10 mouse cellular contexts compared by ENCODE assay signal in the genomic region with DNA sequence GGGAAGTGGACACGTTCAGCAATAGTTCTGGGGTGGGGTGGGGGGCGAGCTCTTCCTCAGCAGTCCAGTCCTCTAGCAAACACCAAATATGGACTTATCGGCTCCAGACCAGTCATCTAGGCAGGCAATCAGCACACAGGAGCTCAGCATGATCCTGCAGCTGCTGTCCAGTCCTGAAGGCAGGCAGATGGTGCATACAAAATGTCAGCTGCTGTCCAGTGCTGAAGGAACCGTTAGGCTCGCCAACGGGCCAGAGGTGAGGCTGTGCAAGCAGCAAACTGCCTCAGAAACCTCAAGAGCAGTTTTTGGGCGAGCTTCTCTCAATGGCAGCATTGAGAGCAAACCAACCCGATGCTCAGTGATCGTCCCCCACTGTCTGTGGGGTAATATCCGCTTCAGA.
DNase-seq lines count a peak whose midpoint lies in the region; ATAC-seq lines count a peak whose summit lies in the region.
"Had no signal": no experiment of that assay in that cellular context is flagged by ENCODE, and none has a peak within 500 bp of the region (broad histone marks: within the 10 kb centered on the region; RNA-seq: fewer than 3 reads in every experiment).

No protein-coding gene starts in this region.

- no peaks in the 10 kb centered on the region for H3K36me3 ChIP-seq in midbrain, embryonic 14.5 days (ENCODE audit: control insufficient read depth, insufficient read depth, low read length)
- H3K36me3 ChIP-seq in midbrain, embryonic 15.5 days (replicated peaks): no peaks in the 10 kb centered on the region
- no peaks in the 10 kb centered on the region for H3K36me3 ChIP-seq in heart, embryonic 10.5 days
- H3K36me3 ChIP-seq in limb, embryonic 13.5 days: no peaks in the 10 kb centered on the region
- H3K36me3 ChIP-seq in forebrain, embryonic 15.5 days: no peaks in the 10 kb centered on the region
- H3K36me3 ChIP-seq: embryonic facial prominence, embryonic 15.5 days; neural tube, embryonic 12.5 days had no signal

- no peak overlapping the region for H3K4me3 ChIP-seq in midbrain, embryonic 14.5 days (replicated peaks; ENCODE audit: low read depth, low read length)
- no peak overlapping the region for H3K4me3 ChIP-seq in midbrain, embryonic 15.5 days
- H3K4me3 ChIP-seq in heart, embryonic 10.5 days: no peak overlapping the region
- no peak overlapping the region for H3K4me3 ChIP-seq in limb, embryonic 13.5 days
- no peak overlapping the region for H3K4me3 ChIP-seq in forebrain, embryonic 15.5 days
- H3K4me3 ChIP-seq: embryonic facial prominence, embryonic 15.5 days; neural tube, embryonic 12.5 days had no signal

- H3K27me3 ChIP-seq in midbrain, embryonic 14.5 days (ENCODE audit: control insufficient read depth, insufficient read depth, low read length): no peaks in the 10 kb centered on the region
- H3K27me3 ChIP-seq in midbrain, embryonic 15.5 days (replicated peaks): no peaks in the 10 kb centered on the region
- no peaks in the 10 kb centered on the region for H3K27me3 ChIP-seq in heart, embryonic 10.5 days (ENCODE audit: insufficient read depth, poor library complexity, severe bottlenecking)
- H3K27me3 ChIP-seq in limb, embryonic 13.5 days: no peaks in the 10 kb centered on the region
- H3K27me3 ChIP-seq in forebrain, embryonic 15.5 days: no peaks in the 10 kb centered on the region
- H3K27me3 ChIP-seq: embryonic facial prominence, embryonic 15.5 days; neural tube, embryonic 12.5 days had no signal

- H3K4me2 ChIP-seq in midbrain, embryonic 14.5 days (ENCODE audit: low read length): no peak overlapping the region
- H3K4me2 ChIP-seq in midbrain, embryonic 15.5 days: no peak overlapping the region
- H3K4me2 ChIP-seq in limb, embryonic 13.5 days (replicated peaks): no peak overlapping the region
- H3K4me2 ChIP-seq in forebrain, embryonic 15.5 days (replicated peaks): no peak overlapping the region
- H3K4me2 ChIP-seq: embryonic facial prominence, embryonic 15.5 days; neural tube, embryonic 12.5 days had no signal

- H3K9ac ChIP-seq in midbrain, embryonic 14.5 days (replicated peaks; ENCODE audit: low read length): no peak overlapping the region
- no peak overlapping the region for H3K9ac ChIP-seq in midbrain, embryonic 15.5 days
- H3K9ac ChIP-seq in limb, embryonic 13.5 days: no peak overlapping the region
- no peak overlapping the region for H3K9ac ChIP-seq in forebrain, embryonic 15.5 days (replicated peaks)
- H3K9ac ChIP-seq: embryonic facial prominence, embryonic 15.5 days; neural tube, embryonic 12.5 days had no signal

- no peaks in the 10 kb centered on the region for H3K9me3 ChIP-seq in midbrain, embryonic 14.5 days (ENCODE audit: control insufficient read depth, low read length)
- no peaks in the 10 kb centered on the region for H3K9me3 ChIP-seq in midbrain, embryonic 15.5 days
- H3K9me3 ChIP-seq in heart, embryonic 10.5 days: no peaks in the 10 kb centered on the region
- H3K9me3 ChIP-seq in limb, embryonic 13.5 days: no peaks in the 10 kb centered on the region
- no peaks in the 10 kb centered on the region for H3K9me3 ChIP-seq in forebrain, embryonic 15.5 days
- H3K9me3 ChIP-seq: embryonic facial prominence, embryonic 15.5 days; neural tube, embryonic 12.5 days had no signal

- no peak for ATAC-seq in midbrain, embryonic 14.5 days (ENCODE audit: low FRiP score, low TSS enrichment)
- no peak for ATAC-seq in midbrain, embryonic 15.5 days (replicated peaks)
- ATAC-seq in limb, embryonic 13.5 days (ENCODE audit: low FRiP score, low read depth): peak; percentile 66
- ATAC-seq in megakaryocyte, adult 5-6 weeks (ENCODE audit: poor library complexity, severe bottlenecking): no peak
- no peak for ATAC-seq in forebrain, embryonic 15.5 days (replicated peaks)

- 44% methylated on average over 10 of the region's 10 CpGs for WGBS in midbrain, embryonic 14.5 days
- 37% methylated on average over 10 of the region's 10 CpGs for WGBS in midbrain, embryonic 15.5 days
- 22% methylated on average over 10 of the region's 10 CpGs for WGBS in heart, embryonic 10.5 days
- 23% methylated on average over 10 of the region's 10 CpGs for WGBS in limb, embryonic 13.5 days
- WGBS in forebrain, embryonic 15.5 days: 40% methylated on average over 10 of the region's 10 CpGs

- no peaks in the 10 kb centered on the region for H3K4me1 ChIP-seq in midbrain, embryonic 14.5 days (ENCODE audit: control insufficient read depth, insufficient read depth, low read length)
- no peaks in the 10 kb centered on the region for H3K4me1 ChIP-seq in midbrain, embryonic 15.5 days
- H3K4me1 ChIP-seq in heart, embryonic 10.5 days: no peaks in the 10 kb centered on the region
- H3K4me1 ChIP-seq in limb, embryonic 13.5 days: no peaks in the 10 kb centered on the region
- no peaks in the 10 kb centered on the region for H3K4me1 ChIP-seq in forebrain, embryonic 15.5 days
- H3K4me1 ChIP-seq: embryonic facial prominence, embryonic 15.5 days; neural tube, embryonic 12.5 days had no signal

- no peak overlapping the region for H3K27ac ChIP-seq in midbrain, embryonic 14.5 days (replicated peaks; ENCODE audit: low read depth, low read length)
- H3K27ac ChIP-seq in midbrain, embryonic 15.5 days: no peak overlapping the region
- no peak overlapping the region for H3K27ac ChIP-seq in heart, embryonic 10.5 days
- no peak overlapping the region for H3K27ac ChIP-seq in limb, embryonic 13.5 days
- no peak overlapping the region for H3K27ac ChIP-seq in forebrain, embryonic 15.5 days (replicated peaks)
- H3K27ac ChIP-seq: embryonic facial prominence, embryonic 15.5 days; neural tube, embryonic 12.5 days had no signal

- peak; percentile 45 for DNase-seq in midbrain, embryonic 14.5 days
- peak; percentile 7 for DNase-seq in adrenal gland, adult 8-10 months
- DNase-seq in heart, embryonic 10.5 days (ENCODE audit: low spot score): peak; percentile 88
- DNase-seq in yolk sac, embryonic 10.5 days (ENCODE audit: low spot score): peak; percentile 50

Comparison
In these comparisons a context has a peak if more than half of its experiments do, and no peak if none do; other contexts are left out.
1. DNase-seq: peak in every context shown above with its lines; median percentile 88 in heart, embryonic 10.5 days; 50 in yolk sac, embryonic 10.5 days; 45 in midbrain, embryonic 14.5 days; 7 in adrenal gland, adult 8-10 months.